Mouse (Mus musculus): ENCODE measurements around the gene Acyp2. TPM values are rescaled to one million over a fixed set of nuclear protein-coding genes. Genes with fewer than 3 reads are reported as not detected.
A peak's percentile ranks its signal among the peaks of the same experiment; 100 is the strongest.

Gene Acyp2
- total RNA-seq, 4 experiments from 2014 or later, result 16.8 to 26.9 (median 23.3) TPM

GRCm38 (mm10) chr11:30580008-30580407, 69.4 kb downstream of the Acyp2 start:
- no peak for DNase-seq (ENCODE audit: low spot score in 2 of 2)

- no peak for DNase-seq (ENCODE audit: low spot score in 2 of 2)
Measured at GRCm38 (mm10) chr11:30578931-30579330, 70.5 kb downstream of the Acyp2 start.

- no peak for DNase-seq (ENCODE audit: low spot score in 2 of 2)
Measured at GRCm38 (mm10) chr11:30572790-30573395, 76.5 kb downstream of the Acyp2 start.

- no peak for DNase-seq (ENCODE audit: low spot score in 2 of 2)
Measured at GRCm38 (mm10) chr11:30570568-30570967, 78.8 kb downstream of the Acyp2 start.

- DNase-seq (ENCODE audit: low spot score in 2 of 2), result no peak
Measured at GRCm38 (mm10) chr11:30560215-30560614, 89.2 kb downstream of the Acyp2 start.

GRCm38 (mm10) chr11:30553408-30553807, 96.0 kb downstream of the Acyp2 start:
- no peak for DNase-seq (ENCODE audit: low spot score in 2 of 2)

GRCm38 (mm10) chr11:30517133-30517532, 132.3 kb downstream of the Acyp2 start:
- DNase-seq (ENCODE audit: low spot score in 2 of 2), result no peak

GRCm38 (mm10) chr11:30508178-30508577, 141.2 kb downstream of the Acyp2 start:
- DNase-seq (ENCODE audit: low spot score in 2 of 2), result no peak

- no peak for DNase-seq (ENCODE audit: low spot score in 2 of 2)
Measured at GRCm38 (mm10) chr11:30498738-30499355, 150.5 kb downstream of the Acyp2 start.

GRCm38 (mm10) chr11:30497151-30497550, 152.2 kb downstream of the Acyp2 start:
- DNase-seq (ENCODE audit: low spot score in 2 of 2), result no peak

- no peak for DNase-seq (ENCODE audit: low spot score in 2 of 2)
Measured at GRCm38 (mm10) chr11:30491515-30492260, 157.7 kb downstream of the Acyp2 start.

- no peak for DNase-seq (ENCODE audit: low spot score in 2 of 2)
Measured at GRCm38 (mm10) chr11:30488183-30488582, 161.2 kb downstream of the Acyp2 start.

GRCm38 (mm10) chr11:30483286-30483685, 166.1 kb downstream of the Acyp2 start:
- no peak for DNase-seq (ENCODE audit: low spot score in 2 of 2)

- DNase-seq (ENCODE audit: low spot score in 2 of 2), result peak; percentile 90 to 93
Measured at GRCm38 (mm10) chr11:30471751-30472593, 177.4 kb downstream of the Acyp2 start, which contains the start of gene 4930505A04Rik. TSS of gene 4930505A04Rik (minus strand) at chr11:30471827.

GRCm38 (mm10) chr11:30471187-30471586, 178.2 kb downstream of the Acyp2 start:
- no peak for DNase-seq (ENCODE audit: low spot score in 2 of 2)

Other genes with a start within 250 kb of the Acyp2 start
- 1 to 10 TPM in 1 of 4 experiments, under 1 TPM in 3; 0.37 to 1.3 (median 0.57) TPM for gene 4930505A04Rik, start 177.8 kb downstream of the Acyp2 start, total RNA-seq (2022)
- 10 to 100 TPM; 41.5 to 46.2 (median 44.0) TPM for gene Psme4, start 122.1 kb upstream of the Acyp2 start, total RNA-seq (2022)
- gene Gpr75, start 235.8 kb upstream of the Acyp2 start, total RNA-seq (2022), result 10 to 100 TPM; 11.3 to 14.1 (median 12.2) TPM
- 10 to 100 TPM; 16.5 to 26.6 (median 20.6) TPM for gene Asb3, start 235.8 kb upstream of the Acyp2 start, total RNA-seq (2022)

All from layer of hippocampus, adult 8-10 months (tissue).